Comparison of ENCODE assay signal across 17 mouse cellular contexts in genomic region chr3:123459492-123459891, GRCm38 (mm10). TPM values are rescaled to one million over a fixed set of nuclear protein-coding genes. Genes with fewer than 3 reads are reported as not detected.
DNase-seq lines count a peak whose midpoint lies in the region; ATAC-seq lines count a peak whose summit lies in the region.
"Had no signal": no experiment of that assay in that cellular context is flagged by ENCODE, and none has a peak within 500 bp of the region (broad histone marks: within the 10 kb centered on the region; RNA-seq: fewer than 3 reads in every experiment).

No protein-coding gene starts in this region.

- no peak for ATAC-seq in monocyte, adult 5-6 weeks (replicated peaks; ENCODE audit: insufficient number of reproducible peaks, low FRiP score, low TSS enrichment, poor library complexity, severe bottlenecking)
- ATAC-seq: forebrain, embryonic 13.5 days; intestine, embryonic 15.5 days; liver, postnatal 0 days; lung, postnatal 0 days had no signal

- DNase-seq in 3134 (ENCODE audit: extremely low read depth, insufficient read length, low spot score) (peak; percentile 22), A20 (ENCODE audit: low read depth, low spot score) (peak; percentile 5)
- peak; percentile 56 for DNase-seq in Muller cell, postnatal 12 days (ENCODE audit: inconsistent ontology term)
- peak; percentile 30 for DNase-seq in induced T-regulatory cell, adult 2 months (ENCODE audit: low read depth)
- no peak for DNase-seq in kidney, adult 18-20 months
- no peak for DNase-seq in thymus, postnatal 14 days
- no peak for DNase-seq in embryo, embryonic 10.5 days (ENCODE audit: low spot score)
- DNase-seq: adrenal gland, postnatal 10 days; cerebellum, adult 18-20 months; cerebellum, postnatal 36 days; heart, postnatal 36 days; kidney, postnatal 4 days; liver, postnatal 0 days had no signal

RNA-seq across cellular contexts. Expression of gene Prss12, which starts 12.8 kb away (rescaled TPM):
- 0.76 TPM in 1 of 3 replicates, not detected in the others for total RNA-seq in monocyte, adult 5-6 weeks (2017)

Comparison
In these comparisons a context has a peak if more than half of its experiments do, and no peak if none do; other contexts are left out.
1. DNase-seq: peak in 3134 (single experiment), A20 (single experiment), Muller cell, postnatal 12 days (single experiment) and induced T-regulatory cell, adult 2 months (single experiment); none in kidney, adult 18-20 months (single experiment), thymus, postnatal 14 days (single experiment) and embryo, embryonic 10.5 days (single experiment).